Mouse (Mus musculus) embryonic facial prominence, embryonic 13.5 days (tissue): Measurements from ENCODE around the gene Rbfox1. TPM values are rescaled to one million over a fixed set of nuclear protein-coding genes. Genes with fewer than 3 reads are reported as not detected.

Experiments used
- ATAC-seq: fragments of 200-750 bp; cut with Nextera tagmentation; 2 replicates; pipeline ENCODE4 v1.8.0; 2017; ENCODE audit warnings: low read depth; ENCODE audit not compliant: insufficient number of reproducible peaks, insufficient read depth, low FRiP score, low TSS enrichment
- H3K27ac ChIP-seq: fragments of 300-500 bp; sonication (generic); 2 replicates; pipeline ENCODE4 v1.5.1; 2015; ENCODE audit warnings: moderate library complexity, mild to moderate bottlenecking, inconsistent platforms
- H3K27me3 ChIP-seq: fragments of 300-500 bp; sonication (generic); 2 replicates; pipeline ENCODE4 v1.6.1; 2015; ENCODE audit warnings: mild to moderate bottlenecking, inconsistent platforms
- H3K36me3 ChIP-seq: fragments of 300-500 bp; sonication (generic); 2 replicates; pipeline ENCODE4 v1.6.1; 2015; ENCODE audit warnings: mild to moderate bottlenecking, inconsistent platforms
- H3K4me1 ChIP-seq: fragments of 300-500 bp; sonication (generic); 2 replicates; pipeline ENCODE4 v1.6.1; 2015; ENCODE audit warnings: inconsistent platforms
- H3K4me2 ChIP-seq: fragments of 300-500 bp; sonication (generic); 2 replicates; pipeline ENCODE4 v1.6.1; 2015; ENCODE audit warnings: moderate library complexity, mild to moderate bottlenecking, inconsistent platforms
- H3K4me3 ChIP-seq: fragments of 300-500 bp; sonication (generic); 2 replicates; pipeline ENCODE4 v1.5.1; 2015; ENCODE audit warnings: mild to moderate bottlenecking, inconsistent platforms
- H3K9ac ChIP-seq: fragments of 300-500 bp; sonication (generic); 2 replicates; pipeline ENCODE4 v1.6.1; 2015; ENCODE audit warnings: mild to moderate bottlenecking, inconsistent platforms
- H3K9me3 ChIP-seq: fragments of 300-500 bp; sonication (generic); 2 replicates; pipeline ENCODE4 v1.6.1; 2016; ENCODE audit warnings: inconsistent platforms
- WGBS: fragments of 180-500 bp; shearing (Covaris S2); methylation state at CpG from one replicate; pipeline ENCODE4 v1.1.7; 2015; ENCODE audit warnings: mixed read lengths; 5-methylcytosine and 5-hydroxymethylcytosine counted together
- polyA plus RNA-seq: library from polyadenylated mRNA; unstranded; fragments of >200 nt; fragmentation: Nextera tagmentation; extraction: Ambion mirVana; gene quantifications from 2 replicates; pipeline ENCODE4 v1.2.1, GENCODE M21; 2015

The Rbfox1 gene
- polyA plus RNA-seq, 1 experiment from 2014 or later, result 3.9 TPM

GRCm38 (mm10) chr16:7433296-7433695, 1548.1 kb downstream of the Rbfox1 start:
- H3K27me3 ChIP-seq, result no peaks in the 10 kb centered on the region
- H3K9ac ChIP-seq, result no peak overlapping the region
- ATAC-seq, result no peak
- no peaks in the 10 kb centered on the region for H3K9me3 ChIP-seq
- H3K4me3 ChIP-seq, result no peak overlapping the region
- H3K4me1 ChIP-seq, result no peaks in the 10 kb centered on the region
- H3K27ac ChIP-seq, result no peak overlapping the region
- H3K4me2 ChIP-seq, result no peak overlapping the region
- no peaks in the 10 kb centered on the region for H3K36me3 ChIP-seq
- WGBS, result 94% methylated on average over 6 of the region's 6 CpGs

- WGBS, result 77% methylated on average over 1 of the region's 1 CpGs
- H3K27ac ChIP-seq, result no peak overlapping the region
- no peaks in the 10 kb centered on the region for H3K9me3 ChIP-seq
- H3K4me3 ChIP-seq, result no peak overlapping the region
- no peaks in the 10 kb centered on the region for H3K27me3 ChIP-seq
- ATAC-seq, result no peak
- H3K4me2 ChIP-seq, result no peak overlapping the region
- peaks cover 9% of the 10 kb centered on the region; the same call in 1 of the 2 replicates for H3K4me1 ChIP-seq
- H3K36me3 ChIP-seq, result no peaks in the 10 kb centered on the region
- no peak overlapping the region for H3K9ac ChIP-seq
These were observed 1561.7 kb downstream of the Rbfox1 start for GRCm38 (mm10) chr16:7446791-7447290.

- Histone ChIP-seq H3K9me3 (no peaks in the 10 kb centered on the region), H3K4me2 (no peak overlapping the region), H3K9ac (no peak overlapping the region), H3K4me3 (no peak overlapping the region), H3K36me3 (no peaks in the 10 kb centered on the region), H3K27me3 (no peaks in the 10 kb centered on the region), H3K4me1 (peaks cover 9% of the 10 kb centered on the region; the same call in 1 of the 2 replicates), H3K27ac (no peak overlapping the region)
- no peak for ATAC-seq
- 58% methylated on average over 8 of the region's 8 CpGs for WGBS
These were observed 1562.8 kb downstream of the Rbfox1 start for GRCm38 (mm10) chr16:7447718-7448649.

DNA sequence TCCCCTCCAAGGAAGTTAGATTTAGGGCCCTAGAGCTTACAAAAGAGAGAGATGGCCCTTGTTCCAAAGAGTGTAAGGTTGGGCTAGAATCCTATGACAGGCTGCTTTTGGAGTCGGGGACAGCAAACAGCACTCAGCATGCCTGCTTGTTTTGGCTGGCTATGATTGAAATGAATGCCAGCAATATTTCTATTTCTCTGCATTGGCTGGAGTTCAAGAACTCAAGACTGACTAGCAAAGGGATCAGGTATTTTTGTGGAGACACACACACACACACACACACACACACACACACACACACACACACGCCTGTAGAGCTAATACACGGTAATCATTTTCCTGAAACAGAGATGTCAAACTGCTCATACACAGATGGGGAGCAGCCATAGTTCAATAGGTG, 1566.0 kb downstream of the Rbfox1 start:
- H3K4me1 ChIP-seq, result peaks cover 9% of the 10 kb centered on the region; the same call in 1 of the 2 replicates
- H3K36me3 ChIP-seq, result no peaks in the 10 kb centered on the region
- H3K9ac ChIP-seq, result no peak overlapping the region
- no peaks in the 10 kb centered on the region for H3K27me3 ChIP-seq
- H3K4me3 ChIP-seq, result no peak overlapping the region
- no peak for ATAC-seq
- no peak overlapping the region for H3K27ac ChIP-seq
- no peaks in the 10 kb centered on the region for H3K9me3 ChIP-seq
- H3K4me2 ChIP-seq, result no peak overlapping the region
- 85% methylated on average over 3 of the region's 3 CpGs for WGBS

DNA sequence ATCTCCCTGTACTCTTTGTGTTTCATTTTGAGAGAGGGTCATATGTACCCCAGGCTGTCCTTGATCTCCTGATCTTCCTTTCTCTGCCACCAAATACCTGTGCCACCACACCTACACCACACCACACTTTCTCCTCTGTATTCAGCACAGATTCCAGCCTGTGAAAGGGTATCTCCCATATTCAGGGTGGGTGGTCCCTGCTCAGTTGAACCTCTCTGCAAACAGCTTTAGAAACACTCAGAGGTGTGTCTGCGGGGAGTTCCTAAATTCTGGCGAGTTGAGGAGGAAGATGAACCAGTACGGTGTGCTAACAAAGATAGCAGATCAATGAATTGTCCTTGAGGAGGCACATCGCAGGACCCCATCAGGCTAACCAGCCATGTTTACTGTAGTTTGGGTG, 1572.4 kb downstream of the Rbfox1 start:
- no peak for ATAC-seq
- Histone ChIP-seq H3K27ac (no peak overlapping the region), H3K27me3 (no peaks in the 10 kb centered on the region), H3K4me3 (no peak overlapping the region), H3K36me3 (no peaks in the 10 kb centered on the region), H3K9ac (no peak overlapping the region), H3K9me3 (no peaks in the 10 kb centered on the region), H3K4me2 (no peak overlapping the region), H3K4me1 (peaks cover 5% of the 10 kb centered on the region; the same call in 1 of the 2 replicates)
- 82% methylated on average over 4 of the region's 4 CpGs for WGBS
